Mouse (Mus musculus): ENCODE measurements around the gene Slamf6. TPM values are rescaled to one million over a fixed set of nuclear protein-coding genes. Genes with fewer than 3 reads are reported as not detected.

Gene Slamf6
- polyA plus RNA-seq, 1 experiment: not detected

- Histone ChIP-seq H3K27me3 (ENCODE audit: control insufficient read depth, insufficient read depth, insufficient read length) (no peaks in the 10 kb centered on the region), H3K36me3 (ENCODE audit: control insufficient read depth, insufficient read depth) (no peaks in the 10 kb centered on the region), H3K4me3 (no peak overlapping the region), H3K79me2 (ENCODE audit: control insufficient read depth, insufficient read depth) (no peaks in the 10 kb centered on the region), H3K4me2 (ENCODE audit: low read depth) (no peak overlapping the region), H3ac (ENCODE audit: control insufficient read depth, insufficient read length) (no peak overlapping the region)
- TF ChIP-seq CEBPB (IDR thresholded peaks at IDR 0.05; ENCODE audit: insufficient read depth, poor library complexity, severe bottlenecking): no peak
- TF ChIP-seq MAX (IDR thresholded peaks at IDR 0.05; ENCODE audit: low read depth): no peak
- TF ChIP-seq MYOG (IDR thresholded peaks at IDR 0.05; ENCODE audit: control insufficient read depth in 1 of 3, insufficient read depth in 1 of 3, insufficient read length in 2 of 3, low read depth in 2 of 3): no peak
- no peak for TF ChIP-seq REST (IDR thresholded peaks at IDR 0.05; ENCODE audit: insufficient read depth, insufficient read length)
Measured at GRCm38 (mm10) chr1:171921641-171922040, 4.3 kb downstream of the Slamf6 start.

DNA sequence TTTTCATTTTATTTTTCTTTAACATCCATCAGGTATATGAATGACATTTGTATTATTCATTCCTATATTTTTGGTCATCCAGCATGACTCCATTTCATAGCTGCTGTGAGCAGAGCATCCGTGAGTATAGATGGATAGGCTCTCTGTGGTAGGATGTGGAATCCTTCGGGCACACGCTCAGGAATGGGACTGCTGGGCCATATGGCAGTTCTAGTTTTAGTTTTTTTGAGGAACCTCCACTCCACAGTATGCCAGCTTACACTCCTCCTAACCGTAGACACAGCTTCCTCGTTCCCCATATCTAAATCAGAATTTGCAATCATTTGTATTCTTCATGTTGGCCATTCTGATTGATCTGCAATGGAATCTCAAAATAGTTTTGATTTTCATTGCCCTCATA lies 5.5 kb downstream of the Slamf6 start:
- no peak overlapping the region for H3ac ChIP-seq (ENCODE audit: control insufficient read depth, insufficient read length)
- H3K27me3 ChIP-seq (ENCODE audit: control insufficient read depth, insufficient read depth, insufficient read length): no peaks in the 10 kb centered on the region
- no peaks in the 10 kb centered on the region for H3K79me2 ChIP-seq (ENCODE audit: control insufficient read depth, insufficient read depth)
- no peak overlapping the region for H3K4me3 ChIP-seq
- no peak overlapping the region for H3K4me2 ChIP-seq (ENCODE audit: low read depth)
- H3K36me3 ChIP-seq (ENCODE audit: control insufficient read depth, insufficient read depth): no peaks in the 10 kb centered on the region
- TF ChIP-seq E2F4 (IDR thresholded peaks at IDR 0.05; ENCODE audit: insufficient read depth): no peak
- TF ChIP-seq MAX (IDR thresholded peaks at IDR 0.05; ENCODE audit: low read depth): no peak
- TF ChIP-seq SRF (IDR thresholded peaks at IDR 0.05; ENCODE audit: control insufficient read depth, insufficient read length, low read depth): no peak
- no peak for TF ChIP-seq REST (IDR thresholded peaks at IDR 0.05; ENCODE audit: insufficient read depth, insufficient read length)
- TF ChIP-seq TCF3 (IDR thresholded peaks at IDR 0.05; ENCODE audit: insufficient read length, low read depth): no peak
- TF ChIP-seq TCF12 (IDR thresholded peaks at IDR 0.05; ENCODE audit: insufficient read depth, poor library complexity, severe bottlenecking): no peak
- TF ChIP-seq CEBPB (IDR thresholded peaks at IDR 0.05; ENCODE audit: insufficient read depth, poor library complexity, severe bottlenecking): no peak
- TF ChIP-seq POLR2AphosphoS2 (IDR thresholded peaks at IDR 0.05; ENCODE audit: insufficient read length, low read depth): no peak
- no peak for TF ChIP-seq POLR2A (IDR thresholded peaks at IDR 0.05; ENCODE audit: insufficient read length, low read depth)
- TF ChIP-seq MYOG (IDR thresholded peaks at IDR 0.05; ENCODE audit: control insufficient read depth in 1 of 3, insufficient read depth in 1 of 3, insufficient read length in 2 of 3, low read depth in 2 of 3): no peak
- TF ChIP-seq MYOD1 (IDR thresholded peaks at IDR 0.05; ENCODE audit: control insufficient read depth in 1 of 3, insufficient read length in 2 of 3, low read depth in 2 of 3): no peak
- no peak for TF ChIP-seq USF1 (IDR thresholded peaks at IDR 0.05; ENCODE audit: low read depth)

GRCm38 (mm10) chr1:171924900-171925299 lies 7.6 kb downstream of the Slamf6 start:
- no peak overlapping the region for H3K4me2 ChIP-seq (ENCODE audit: low read depth)

GRCm38 (mm10) chr1:171933851-171934250 lies 16.5 kb downstream of the Slamf6 start:
- no peaks in the 10 kb centered on the region for H3K79me2 ChIP-seq (ENCODE audit: control insufficient read depth, insufficient read depth)
- no peaks in the 10 kb centered on the region for H3K36me3 ChIP-seq (ENCODE audit: control insufficient read depth, insufficient read depth)
- no peak overlapping the region for H3K4me2 ChIP-seq (ENCODE audit: low read depth)
- H3ac ChIP-seq (ENCODE audit: control insufficient read depth, insufficient read length): no peak overlapping the region
- no peaks in the 10 kb centered on the region for H3K27me3 ChIP-seq (ENCODE audit: control insufficient read depth, insufficient read depth, insufficient read length)
- H3K4me3 ChIP-seq: no peak overlapping the region
- no peak for TF ChIP-seq E2F4 (IDR thresholded peaks at IDR 0.05; ENCODE audit: insufficient read depth)
- TF ChIP-seq CEBPB (IDR thresholded peaks at IDR 0.05; ENCODE audit: insufficient read depth, poor library complexity, severe bottlenecking): no peak
- TF ChIP-seq TCF3 (IDR thresholded peaks at IDR 0.05; ENCODE audit: insufficient read length, low read depth): no peak
- no peak for TF ChIP-seq MYOG (IDR thresholded peaks at IDR 0.05; ENCODE audit: control insufficient read depth in 1 of 3, insufficient read depth in 1 of 3, insufficient read length in 2 of 3, low read depth in 2 of 3)
- no peak for TF ChIP-seq POLR2A (IDR thresholded peaks at IDR 0.05; ENCODE audit: insufficient read length, low read depth)
- no peak for TF ChIP-seq MYOD1 (IDR thresholded peaks at IDR 0.05; ENCODE audit: control insufficient read depth in 1 of 3, insufficient read length in 2 of 3, low read depth in 2 of 3)
- no peak for TF ChIP-seq SRF (IDR thresholded peaks at IDR 0.05; ENCODE audit: control insufficient read depth, insufficient read length, low read depth)
- TF ChIP-seq TCF12 (IDR thresholded peaks at IDR 0.05; ENCODE audit: insufficient read depth, poor library complexity, severe bottlenecking): no peak
- no peak for TF ChIP-seq USF1 (IDR thresholded peaks at IDR 0.05; ENCODE audit: low read depth)
- TF ChIP-seq POLR2AphosphoS2 (IDR thresholded peaks at IDR 0.05; ENCODE audit: insufficient read length, low read depth): no peak
- no peak for TF ChIP-seq MAX (IDR thresholded peaks at IDR 0.05; ENCODE audit: low read depth)
- TF ChIP-seq REST (IDR thresholded peaks at IDR 0.05; ENCODE audit: insufficient read depth, insufficient read length): no peak

More at GRCm38 (mm10) chr1:171924900-171925299, 7.6 kb downstream of the Slamf6 start:
- Histone ChIP-seq H3K79me2 (ENCODE audit: control insufficient read depth, insufficient read depth) (no peaks in the 10 kb centered on the region), H3K36me3 (ENCODE audit: control insufficient read depth, insufficient read depth) (no peaks in the 10 kb centered on the region), H3ac (ENCODE audit: control insufficient read depth, insufficient read length) (no peak overlapping the region), H3K4me3 (no peak overlapping the region), H3K27me3 (ENCODE audit: control insufficient read depth, insufficient read depth, insufficient read length) (no peaks in the 10 kb centered on the region)
- no peak for TF ChIP-seq POLR2A (IDR thresholded peaks at IDR 0.05; ENCODE audit: insufficient read length, low read depth)
- no peak for TF ChIP-seq MYOG (IDR thresholded peaks at IDR 0.05; ENCODE audit: control insufficient read depth in 1 of 3, insufficient read depth in 1 of 3, insufficient read length in 2 of 3, low read depth in 2 of 3)
- no peak for TF ChIP-seq REST (IDR thresholded peaks at IDR 0.05; ENCODE audit: insufficient read depth, insufficient read length)

DNA sequence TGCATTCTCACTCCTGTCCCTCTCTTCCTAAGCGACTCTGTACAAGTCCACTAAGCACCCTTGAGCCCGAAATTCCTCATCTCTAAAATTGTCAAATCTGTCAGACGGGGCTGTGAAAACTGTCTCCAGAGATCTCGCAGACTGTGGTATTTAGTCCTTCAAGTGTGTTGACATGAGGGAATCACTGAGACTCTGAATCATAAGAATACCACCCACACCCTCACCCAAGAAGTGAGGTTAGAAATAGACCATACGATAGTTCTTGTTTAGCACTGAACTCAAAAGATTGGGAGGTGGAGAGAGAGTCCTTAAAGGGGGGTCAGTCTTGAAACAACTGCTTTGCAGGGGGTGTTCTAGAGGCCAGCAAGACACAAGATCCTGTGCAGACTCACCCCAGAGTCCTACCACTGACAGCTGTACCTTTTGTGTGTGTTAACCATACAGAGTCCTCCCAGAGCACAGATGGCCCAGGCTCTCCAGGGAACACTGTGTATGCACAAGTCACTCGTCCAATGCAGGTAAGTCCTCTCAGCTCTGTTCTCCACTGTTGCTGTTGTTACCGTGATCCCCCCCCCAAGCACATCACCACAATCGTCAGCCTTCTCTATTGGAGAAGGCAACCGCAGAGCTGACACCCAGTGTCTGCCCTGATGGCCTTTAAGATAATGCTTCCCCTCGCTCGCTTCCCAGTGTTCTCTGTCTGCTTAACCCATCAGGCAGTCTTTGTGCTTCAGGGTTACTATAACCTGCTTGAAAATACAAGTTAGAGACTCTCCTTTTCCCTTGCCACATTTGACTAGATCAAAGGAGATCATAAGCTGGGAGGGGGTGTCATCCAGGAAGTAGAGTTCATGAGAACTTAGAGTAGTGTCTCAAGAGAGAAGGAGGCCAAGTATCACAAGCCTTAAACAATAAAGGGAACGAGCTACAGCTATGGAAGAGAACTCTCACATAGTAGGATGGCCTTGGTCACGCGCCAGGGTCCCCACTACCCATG lies 21.9 kb downstream of the Slamf6 start:
- no peak overlapping the region for H3ac ChIP-seq (ENCODE audit: control insufficient read depth, insufficient read length)
- H3K79me2 ChIP-seq (ENCODE audit: control insufficient read depth, insufficient read depth): no peaks in the 10 kb centered on the region
- no peaks in the 10 kb centered on the region for H3K36me3 ChIP-seq (ENCODE audit: control insufficient read depth, insufficient read depth)
- H3K4me3 ChIP-seq: no peak overlapping the region
- no peak overlapping the region for H3K4me2 ChIP-seq (ENCODE audit: low read depth)
- no peaks in the 10 kb centered on the region for H3K27me3 ChIP-seq (ENCODE audit: control insufficient read depth, insufficient read depth, insufficient read length)
- TF ChIP-seq POLR2AphosphoS2 (IDR thresholded peaks at IDR 0.05; ENCODE audit: insufficient read length, low read depth) (no peak), POLR2A (IDR thresholded peaks at IDR 0.05; ENCODE audit: insufficient read length, low read depth) (no peak), SRF (IDR thresholded peaks at IDR 0.05; ENCODE audit: control insufficient read depth, insufficient read length, low read depth) (no peak), REST (IDR thresholded peaks at IDR 0.05; ENCODE audit: insufficient read depth, insufficient read length) (no peak), MYOD1 (IDR thresholded peaks at IDR 0.05; ENCODE audit: control insufficient read depth in 1 of 3, insufficient read length in 2 of 3, low read depth in 2 of 3) (no peak), CEBPB (IDR thresholded peaks at IDR 0.05; ENCODE audit: insufficient read depth, poor library complexity, severe bottlenecking) (no peak), E2F4 (IDR thresholded peaks at IDR 0.05; ENCODE audit: insufficient read depth) (no peak)

All from myocyte (in vitro differentiated cells).